ENCODE assay signal across 8 mouse cellular contexts in the genomic region with DNA sequence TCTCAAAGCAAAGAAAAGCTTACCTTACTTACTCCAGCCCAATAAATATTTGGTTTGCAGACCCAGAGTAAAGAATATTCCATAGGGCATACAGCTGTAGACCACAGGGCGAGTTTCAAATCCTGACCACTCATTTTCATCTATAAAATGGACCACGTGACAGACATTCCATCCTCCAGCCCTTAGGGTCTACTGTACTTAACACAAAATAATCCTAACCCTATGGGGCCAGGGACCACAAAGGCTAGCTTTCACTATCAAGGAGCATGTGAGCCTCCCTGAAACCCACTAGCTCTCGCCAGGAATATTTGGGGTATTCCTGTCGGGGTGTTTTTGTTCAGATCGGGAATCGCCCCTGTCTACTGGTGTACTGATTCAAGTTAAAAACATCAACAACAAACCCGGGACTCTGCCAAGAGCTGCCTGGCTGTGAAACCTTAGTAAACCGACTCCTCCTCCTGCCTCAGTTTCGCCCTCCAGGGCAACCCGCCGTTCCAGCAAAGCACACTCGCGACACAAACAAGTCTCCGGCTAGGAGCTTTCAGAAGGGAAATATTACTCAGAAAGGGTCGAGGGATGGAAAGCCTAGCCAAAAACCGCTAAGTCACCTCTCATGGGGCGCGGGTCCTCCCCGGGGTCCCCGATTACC. TPM values are rescaled to one million over a fixed set of nuclear protein-coding genes. Genes with fewer than 3 reads are reported as not detected.
A peak's percentile ranks its signal among the peaks of the same experiment; 100 is the strongest.
DNase-seq lines count a peak whose midpoint lies in the region; ATAC-seq and TF ChIP-seq lines count a peak whose summit lies in the region.

No protein-coding gene starts in this region.

- no peak for TF ChIP-seq POLR2A in cerebellum, adult 2 months (IDR thresholded peaks at IDR 0.05; ENCODE audit: borderline replicate concordance, insufficient read depth, low read length)
- TF ChIP-seq POLR2A in testis, adult 2 months (IDR thresholded peaks at IDR 0.05; ENCODE audit: control insufficient read depth, low read depth, low read length) = no peak

- peak overlapping the region; percentile 49 for H3K9ac ChIP-seq in liver, embryonic 11.5 days (ENCODE audit: low read depth, low read length)
- peak overlapping the region; percentile 66 for H3K9ac ChIP-seq in stomach, postnatal 0 days (ENCODE audit: low read length)

- no peaks in the 10 kb centered on the region for H3K36me3 ChIP-seq in testis, adult 2 months (ENCODE audit: control insufficient read depth, insufficient read depth, low read length)
- no peaks in the 10 kb centered on the region for H3K36me3 ChIP-seq in liver, embryonic 11.5 days (ENCODE audit: control insufficient read depth, insufficient read depth, low read length)
- H3K36me3 ChIP-seq in stomach, postnatal 0 days (ENCODE audit: control insufficient read depth, insufficient read depth, low read length) = no peaks in the 10 kb centered on the region

- under 1% methylated on average over 20 of the region's 20 CpGs for WGBS in cerebellum, adult 2 months
- WGBS in liver, embryonic 11.5 days = 4% methylated on average over 20 of the region's 20 CpGs
- whole genome bisulfite sequencing in stomach, postnatal 0 days = 2% methylated on average over 20 of the region's 20 CpGs

- no peak for TF ChIP-seq EP300 in stomach, postnatal 0 days (optimal IDR thresholded peaks at IDR 0.05)

- no peak for DNase-seq in cerebellum, adult 2 months
- no peak for DNase-seq in cerebellum, adult 8-10 months
- no peak for DNase-seq in testis, postnatal 14 days (ENCODE audit: low spot score)
- no peak for DNase-seq in liver, embryonic 11.5 days (ENCODE audit: low spot score)
- no peak for DNase-seq in stomach, postnatal 0 days (ENCODE audit: low spot score)
- DNase-seq in layer of hippocampus, adult 18-20 months (ENCODE audit: low spot score in 2 of 2) = no peak
- no peak for DNase-seq in gastrocnemius, adult 18-20 months (ENCODE audit: low spot score)

- H3K27ac ChIP-seq in cerebellum, adult 2 months (ENCODE audit: insufficient read depth, low read length) = peak overlapping the region; percentile 23
- H3K27ac ChIP-seq in testis, adult 2 months (ENCODE audit: control insufficient read depth, insufficient read depth, low read depth, low read length) = peak overlapping the region; percentile 50
- H3K27ac ChIP-seq in liver, embryonic 11.5 days (ENCODE audit: low read depth, low read length) = no peak overlapping the region
- H3K27ac ChIP-seq in stomach, postnatal 0 days (replicated peaks) = peak overlapping the region; percentile 63

- H3K4me2 ChIP-seq in liver, embryonic 11.5 days = peak overlapping the region; percentile 88
- H3K4me2 ChIP-seq in stomach, postnatal 0 days (replicated peaks; ENCODE audit: low read depth) = peak overlapping the region; percentile 66

- ATAC-seq in liver, embryonic 11.5 days (replicated peaks; ENCODE audit: low FRiP score) = no peak; the same call in 1 of the 2 replicates
- 0 out of 2 replicates have a peak, but pooled peaks have one; percentile 4 for ATAC-seq in stomach, postnatal 0 days (ENCODE audit: low FRiP score, low TSS enrichment)

- H3K9me3 ChIP-seq in liver, embryonic 11.5 days (ENCODE audit: control insufficient read depth, low read length) = no peaks in the 10 kb centered on the region
- no peaks in the 10 kb centered on the region for H3K9me3 ChIP-seq in stomach, postnatal 0 days (ENCODE audit: control insufficient read depth, low read length)

- no peaks in the 10 kb centered on the region for H3K27me3 ChIP-seq in cerebellum, adult 2 months (ENCODE audit: control insufficient read depth, insufficient read depth, low read length)
- no peaks in the 10 kb centered on the region for H3K27me3 ChIP-seq in testis, adult 2 months (ENCODE audit: control insufficient read depth, insufficient read depth, low read length)
- H3K27me3 ChIP-seq in liver, embryonic 11.5 days (replicated peaks; ENCODE audit: control insufficient read depth, insufficient read depth, low read length) = no peaks in the 10 kb centered on the region
- H3K27me3 ChIP-seq in stomach, postnatal 0 days (ENCODE audit: control insufficient read depth, insufficient read depth, low read length) = no peaks in the 10 kb centered on the region

- peak overlapping the region; percentile 80 for H3K4me3 ChIP-seq in cerebellum, adult 2 months (replicated peaks; ENCODE audit: insufficient read depth, low read depth, low read length)
- peak overlapping the region; percentile 87 for H3K4me3 ChIP-seq in testis, adult 2 months (ENCODE audit: control insufficient read depth, low read depth, low read length)
- peak overlapping the region; percentile 63 for H3K4me3 ChIP-seq in liver, embryonic 11.5 days (ENCODE audit: low read depth, low read length)
- H3K4me3 ChIP-seq in stomach, postnatal 0 days (ENCODE audit: low read depth, low read length) = peak overlapping the region; percentile 58

- peaks cover 10% of the 10 kb centered on the region for H3K4me1 ChIP-seq in cerebellum, adult 2 months (ENCODE audit: control insufficient read depth, insufficient read depth, low read length)
- peaks cover 2% of the 10 kb centered on the region for H3K4me1 ChIP-seq in testis, adult 2 months (ENCODE audit: control insufficient read depth, insufficient read depth, low read length)
- H3K4me1 ChIP-seq in liver, embryonic 11.5 days (replicated peaks; ENCODE audit: control insufficient read depth, insufficient read depth, low read length) = peaks cover 21% of the 10 kb centered on the region
- no peaks in the 10 kb centered on the region for H3K4me1 ChIP-seq in stomach, postnatal 0 days (replicated peaks; ENCODE audit: control insufficient read depth, insufficient read depth)

- no peak for TF ChIP-seq CTCF in cerebellum, adult 2 months (IDR thresholded peaks at IDR 0.05; ENCODE audit: borderline replicate concordance, insufficient read depth, low read depth, low read length)
- TF ChIP-seq CTCF in testis, adult 2 months (IDR thresholded peaks at IDR 0.05; ENCODE audit: control insufficient read depth, insufficient read depth, insufficient replicate concordance, low read depth, low read length) = no peak
- no peak for TF ChIP-seq CTCF in stomach, postnatal 0 days (IDR thresholded peaks at IDR 0.05; ENCODE audit: low read depth)

RNA-seq across cellular contexts. Expression of gene Lgmn, which starts 0.5 kb away (rescaled TPM):
- polyA plus RNA-seq in cerebellum, adult 2 months (2012; rRNA removed) = 139 and 150 TPM in 2 replicates
- 34.9 and 39.5 TPM in 2 replicates for polyA plus RNA-seq in testis, adult 2 months (2012; rRNA removed)
- polyA plus RNA-seq in liver, embryonic 11.5 days (2014; fragmentation: Nextera tagmentation; extraction: Ambion mirVana) = 59.5 and 65.8 TPM in 2 replicates
- polyA plus RNA-seq in stomach, postnatal 0 days (2015; fragmentation: Nextera tagmentation; extraction: Ambion mirVana) = 75.1 and 77.1 TPM in 2 replicates
- total RNA-seq in layer of hippocampus, adult 18-20 months (2021) = 10 to 100 TPM; 83.6 to 85.4 TPM
- total RNA-seq in gastrocnemius, adult 18-20 months (2021) = 10 to 100 TPM; 24.5 to 25.9 TPM

RNA-seq across cellular contexts. Expression of gene Golga5, which starts 29.8 kb away (rescaled TPM):
- polyA plus RNA-seq in cerebellum, adult 2 months (2012; rRNA removed) = 27.4 and 28.4 TPM in 2 replicates
- 32.4 and 32.5 TPM in 2 replicates for polyA plus RNA-seq in testis, adult 2 months (2012; rRNA removed)
- 24.7 and 27.5 TPM in 2 replicates for polyA plus RNA-seq in liver, embryonic 11.5 days (2014; fragmentation: Nextera tagmentation; extraction: Ambion mirVana)
- 29.3 and 30.3 TPM in 2 replicates for polyA plus RNA-seq in stomach, postnatal 0 days (2015; fragmentation: Nextera tagmentation; extraction: Ambion mirVana)
- total RNA-seq in layer of hippocampus, adult 18-20 months (2021) = 10 to 100 TPM; 25.1 to 28.0 TPM
- 10 to 100 TPM; 29.5 to 31.3 TPM for total RNA-seq in gastrocnemius, adult 18-20 months (2021)
